Mouse (Mus musculus) bone marrow, adult 2 months (tissue): ENCODE data around the gene Atl3. TPM values are rescaled to one million over a fixed set of nuclear protein-coding genes. Genes with fewer than 3 reads are reported as not detected.

Experiments used
- H3K27ac ChIP-seq: fragments of 200-500 bp; 2 replicates; pipeline ENCODE4 v1.5.1; 2012; ENCODE audit warnings: low read depth, mild to moderate bottlenecking, control low read depth, inconsistent platforms, low read length; ENCODE audit not compliant: control insufficient read depth, poor library complexity, insufficient read depth
- H3K4me1 ChIP-seq: fragments of 200-500 bp; 2 replicates; pipeline ENCODE4 v1.6.1; 2011; ENCODE audit warnings: low read length; ENCODE audit not compliant: control insufficient read depth, insufficient read depth
- H3K4me3 ChIP-seq: fragments of 200-500 bp; replicated peaks from 2 replicates; pipeline ENCODE3; 2011; ENCODE audit warnings: mild to moderate bottlenecking, low read depth, low read length, control low read depth; ENCODE audit not compliant: control insufficient read depth
- CTCF ChIP-seq: fragments of 200-500 bp; IDR thresholded peaks from 2 replicates; pipeline ENCODE4 v1.5.1; 2011; ENCODE audit warnings: low read length, control low read depth; ENCODE audit not compliant: control insufficient read depth, insufficient read depth
- POLR2A ChIP-seq: fragments of 200-500 bp; IDR thresholded peaks from 2 replicates; pipeline ENCODE4 v1.6.1; 2011; ENCODE audit warnings: low read depth, mild to moderate bottlenecking, control low read depth, low read length, borderline replicate concordance; ENCODE audit not compliant: control insufficient read depth
- WGBS: fragments of 180-500 bp; shearing (Covaris S2); methylation state at CpG from one replicate; pipeline ENCODE4 v1.1.7; 2018; 5-methylcytosine and 5-hydroxymethylcytosine counted together
- polyA plus RNA-seq: library from polyadenylated mRNA; stranded (reverse); fragments of >200 nt; gene quantifications from 2 replicates; pipeline ENCODE4 v1.2.4, GENCODE M21; 2011; ENCODE audit warnings: low replicate concordance; ENCODE audit not compliant: missing spikeins, insufficient read depth, insufficient read length

The Atl3 gene
- polyA plus RNA-seq, 1 experiment = 15.1 TPM

- no peak overlapping the region for H3K27ac ChIP-seq
- WGBS = 76% methylated on average over 1 of the region's 1 CpGs
- no peaks in the 10 kb centered on the region; the same call in 1 of the 2 replicates for H3K4me1 ChIP-seq
- H3K4me3 ChIP-seq = no peak overlapping the region
- TF ChIP-seq POLR2A (no peak), CTCF (no peak)
Observed at GRCm38 (mm10) chr19:7516437-7516836, 22.6 kb downstream of the Atl3 start.

- Histone ChIP-seq H3K4me1 (no peaks in the 10 kb centered on the region; the same call in 1 of the 2 replicates), H3K4me3 (no peak overlapping the region), H3K27ac (no peak overlapping the region)
- TF ChIP-seq POLR2A = no peak
- TF ChIP-seq CTCF = no peak
- 78% methylated on average over 3 of the region's 3 CpGs for WGBS
Observed at GRCm38 (mm10) chr19:7521619-7522018, 27.8 kb downstream of the Atl3 start.

- Histone ChIP-seq H3K27ac (no peak overlapping the region), H3K4me1 (no peaks in the 10 kb centered on the region; the same call in 1 of the 2 replicates), H3K4me3 (no peak overlapping the region)
- TF ChIP-seq POLR2A (no peak), CTCF (no peak)
- WGBS = 88% methylated on average over 2 of the region's 2 CpGs
Observed at GRCm38 (mm10) chr19:7522856-7523255, 29.0 kb downstream of the Atl3 start.

GRCm38 (mm10) chr19:7523292-7523691, 29.5 kb downstream of the Atl3 start:
- Histone ChIP-seq H3K4me1 (no peaks in the 10 kb centered on the region; the same call in 1 of the 2 replicates), H3K4me3 (no peak overlapping the region), H3K27ac (no peak overlapping the region)
- WGBS = 90% methylated on average over 1 of the region's 1 CpGs
- TF ChIP-seq POLR2A = no peak
- TF ChIP-seq CTCF = no peak

- H3K4me1 ChIP-seq = no peaks in the 10 kb centered on the region
- TF ChIP-seq POLR2A (no peak), CTCF (no peak)
- H3K4me3 ChIP-seq = no peak overlapping the region
- H3K27ac ChIP-seq = no peak overlapping the region
Observed at GRCm38 (mm10) chr19:7523781-7524180, 29.9 kb downstream of the Atl3 start.

GRCm38 (mm10) chr19:7524879-7525278, 31.0 kb downstream of the Atl3 start:
- no peak overlapping the region for H3K27ac ChIP-seq
- no peaks in the 10 kb centered on the region for H3K4me1 ChIP-seq
- H3K4me3 ChIP-seq = no peak overlapping the region
- no peak for TF ChIP-seq POLR2A
- TF ChIP-seq CTCF = no peak
- 87% methylated on average over 3 of the region's 3 CpGs for WGBS

GRCm38 (mm10) chr19:7528639-7529428, 35.0 kb downstream of the Atl3 start:
- Histone ChIP-seq H3K27ac (no peak overlapping the region), H3K4me3 (no peak overlapping the region), H3K4me1 (no peaks in the 10 kb centered on the region)
- 64% methylated on average over 7 of the region's 7 CpGs for WGBS
- TF ChIP-seq CTCF (peak; percentile 31; the same call in 1 of the 2 replicates), POLR2A (no peak)

- TF ChIP-seq CTCF (no peak), POLR2A (no peak)
- WGBS = 90% methylated on average over 5 of the region's 5 CpGs
Observed at GRCm38 (mm10) chr19:7531906-7532305, 38.1 kb downstream of the Atl3 start.

More at GRCm38 (mm10) chr19:7531906-7532305, 38.1 kb downstream of the Atl3 start:
- no peak overlapping the region for H3K27ac ChIP-seq
- H3K4me1 ChIP-seq = no peaks in the 10 kb centered on the region
- H3K4me3 ChIP-seq = no peak overlapping the region
